Mouse (Mus musculus): ENCODE measurements around the gene Icam4. TPM values are rescaled to one million over a fixed set of nuclear protein-coding genes. Genes with fewer than 3 reads are reported as not detected.

The Icam4 gene
- total and polyA plus RNA-seq, 3 experiments: 193 to 268 (median 260) TPM

DNA sequence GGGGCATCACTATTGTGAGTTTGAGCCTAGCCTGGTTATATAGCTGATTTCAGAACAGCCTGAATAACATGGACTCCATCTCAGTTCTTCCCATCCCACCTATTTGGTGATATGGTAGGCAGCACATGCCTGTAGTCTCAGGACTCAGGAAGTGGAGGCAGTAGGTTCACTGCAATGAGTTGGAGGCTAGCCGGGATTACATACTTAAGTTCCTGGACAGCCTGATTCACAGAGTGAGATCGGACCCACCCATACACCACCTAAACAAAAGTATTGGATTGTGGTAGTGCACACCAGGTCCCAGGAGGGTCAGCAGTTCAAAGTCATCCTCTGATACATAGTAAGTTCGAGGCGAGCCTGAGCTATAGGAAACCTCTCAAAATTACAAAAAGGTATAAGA lies 43.5 kb downstream of the Icam4 start (continued):
- no peak for TF ChIP-seq NELFE (IDR thresholded peaks at IDR 0.05; ENCODE audit: low read depth, low read length)
- peak; percentile 59; the same call in 1 of the 2 replicates for TF ChIP-seq CHD1 (IDR thresholded peaks at IDR 0.05; ENCODE audit: low read depth, low read length)
- no peak for TF ChIP-seq UBTF (IDR thresholded peaks at IDR 0.05; ENCODE audit: borderline replicate concordance, insufficient read depth, low read depth, low read length)
- no peak for TF ChIP-seq E2F4 (IDR thresholded peaks at IDR 0.05; ENCODE audit: borderline replicate concordance, low read depth, low read length)
- 0 out of 2 replicates have a peak, but pooled peaks have one; percentile 8 for TF ChIP-seq ETS1 (IDR thresholded peaks at IDR 0.05; ENCODE audit: low read depth, low read length)
- 0 out of 2 replicates have a peak, but pooled peaks have one; percentile 22 for TF ChIP-seq USF1 (IDR thresholded peaks at IDR 0.05; ENCODE audit: low read depth, low read length)
- no peak for TF ChIP-seq NRF1 (IDR thresholded peaks at IDR 0.05; ENCODE audit: insufficient read depth, low read depth, low read length, poor library complexity, severe bottlenecking)
- no peak for TF ChIP-seq MEF2A (IDR thresholded peaks at IDR 0.05; ENCODE audit: extremely low read depth, insufficient replicate concordance, low read depth, low read length, poor library complexity, severe bottlenecking)
- no peak for TF ChIP-seq RCOR1 (IDR thresholded peaks at IDR 0.05; ENCODE audit: low read depth, low read length)
- no peak for TF ChIP-seq HCFC1 (IDR thresholded peaks at IDR 0.05; ENCODE audit: low read depth, low read length)
- TF ChIP-seq RAD21 (IDR thresholded peaks at IDR 0.05; ENCODE audit: low read depth, low read length): no peak; the same call in 1 of the 2 replicates
- TF ChIP-seq CTCF (IDR thresholded peaks at IDR 0.05 in 2 of 3, conservative IDR thresholded peaks at IDR 0.05 in 1 of 3; ENCODE audit: control insufficient read depth in 1 of 3, insufficient read depth in 1 of 3, low read depth in 2 of 3, low read length in 3 of 3, poor library complexity in 1 of 3, severe bottlenecking in 1 of 3): no peak
- no peak for TF ChIP-seq MAFK (IDR thresholded peaks at IDR 0.05; ENCODE audit: borderline replicate concordance, low read depth, low read length)
- no peak for TF ChIP-seq GABPA (IDR thresholded peaks at IDR 0.05; ENCODE audit: low read depth, low read length)
- no peak for TF ChIP-seq POLR2A (IDR thresholded peaks at IDR 0.05; ENCODE audit: control insufficient read depth in 1 of 2, insufficient read depth in 1 of 2, low read depth in 1 of 2, low read length in 2 of 2, poor library complexity in 1 of 2)
- TF ChIP-seq ZKSCAN1 (IDR thresholded peaks at IDR 0.05; ENCODE audit: low read depth, low read length): no peak

DNA sequence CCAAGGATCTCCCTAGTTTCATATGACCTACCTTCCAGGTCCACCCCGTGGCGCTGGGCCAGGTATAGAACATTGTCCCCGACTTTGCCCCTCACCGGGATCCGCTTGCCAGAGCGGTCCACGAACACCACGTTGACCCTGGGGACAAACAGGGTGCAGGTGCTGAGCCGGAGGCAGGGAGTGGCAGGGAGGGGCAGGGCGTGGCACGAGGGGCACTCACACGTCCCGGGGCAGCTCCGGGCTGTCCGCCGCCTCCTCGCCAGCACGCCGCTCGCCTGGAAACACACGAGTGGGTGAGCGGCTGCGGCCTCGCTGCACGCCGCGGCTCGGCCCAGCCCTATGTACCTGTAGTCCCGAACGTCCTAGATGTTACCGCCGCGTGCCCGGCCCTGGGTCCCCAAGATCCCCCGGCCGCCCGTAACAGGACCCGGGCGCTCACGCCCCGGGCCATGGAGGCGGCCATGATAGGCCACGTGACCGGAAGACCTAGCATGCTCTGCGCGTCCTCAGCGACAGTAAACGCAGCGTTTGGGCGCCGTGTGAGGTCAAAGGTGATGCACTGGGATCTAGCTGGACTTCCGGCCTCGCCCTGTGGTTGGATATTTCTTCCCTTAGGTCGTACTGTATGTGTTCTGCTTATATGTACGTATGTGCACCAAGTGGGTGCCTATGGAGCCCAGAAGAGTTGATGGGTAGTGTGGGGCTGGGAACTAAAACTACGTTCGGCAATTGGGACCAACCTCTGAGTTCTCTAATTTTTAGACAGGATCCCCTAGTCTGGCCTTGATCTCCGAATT lies 44.1 kb downstream of the Icam4 start, which contains the start of the genes Gm49373 and Fdx1l:
TSS of gene Gm49373 (minus strand) at position 53 of the 797 bp plus-strand sequence.
TSS of gene Fdx1l (minus strand) at position 571 of the 797 bp plus-strand sequence.
- peak within 1 kb of the TSS; percentile 54 to 62 for H3K4me3 ChIP-seq (ENCODE audit: control insufficient read depth in 1 of 2, insufficient read depth in 1 of 2, low read depth in 2 of 2, low read length in 2 of 2)
- peaks cover 9 to 17% of the 10 kb centered on the region in 2 experiments; a peak in 3 of 4 replicates for H3K4me1 ChIP-seq (ENCODE audit: control insufficient read depth in 1 of 2, insufficient read depth in 2 of 2, low read length in 2 of 2)
- H3K9me3 ChIP-seq (replicated peaks; ENCODE audit: insufficient read depth, low read length): no peaks in the 10 kb centered on the region
- H3K27me3 ChIP-seq (ENCODE audit: control insufficient read depth in 1 of 2, insufficient read depth in 2 of 2, low read length in 2 of 2): no peaks in the 10 kb centered on the region
- H3K36me3 ChIP-seq (ENCODE audit: control insufficient read depth in 1 of 2, insufficient read depth in 2 of 2, low read length in 2 of 2): peaks cover 19 to 27% of the 10 kb centered on the region in 2 experiments
- H3K79me2 ChIP-seq (ENCODE audit: control insufficient read depth, insufficient read depth, low read length, poor library complexity): peaks cover 35% of the 10 kb centered on the region
- H3K27ac ChIP-seq (ENCODE audit: control insufficient read depth, low read depth, low read length): peak within 1 kb of the TSS; percentile 57
- DNase-seq (ENCODE audit: low read depth, low spot score): peak; percentile 99
- peak within 1 kb of the TSS; percentile 68 for H3K9ac ChIP-seq (ENCODE audit: control insufficient read depth, low read depth, low read length, poor library complexity, severe bottlenecking)
- TF ChIP-seq SMC3 (IDR thresholded peaks at IDR 0.05; ENCODE audit: low read depth, low read length) (no peak; the same call in none of the 2 replicates), E2F4 (IDR thresholded peaks at IDR 0.05; ENCODE audit: borderline replicate concordance, low read depth, low read length) (peak; percentile 94; the same call in 1 of the 2 replicates), CHD2 (IDR thresholded peaks at IDR 0.05; ENCODE audit: low read length) (peak; percentile 91), UBTF (IDR thresholded peaks at IDR 0.05; ENCODE audit: borderline replicate concordance, insufficient read depth, low read depth, low read length) (peak; percentile 97; the same call in 1 of the 2 replicates), BHLHE40 (IDR thresholded peaks at IDR 0.05; ENCODE audit: borderline replicate concordance, low read depth, low read length) (peak; percentile 97), ZC3H11A (IDR thresholded peaks at IDR 0.05; ENCODE audit: low read depth, low read length) (0 out of 2 replicates have a peak, but pooled peaks have one; percentile 6), POLR2AphosphoS5 (IDR thresholded peaks at IDR 0.05; ENCODE audit: borderline replicate concordance, low read depth, low read length) (peak; percentile 97), MXI1 (IDR thresholded peaks at IDR 0.05; ENCODE audit: low read depth, low read length) (peak; percentile 100), MAZ (IDR thresholded peaks at IDR 0.05; ENCODE audit: low read depth, low read length) (peak; percentile 94), POLR2A (IDR thresholded peaks at IDR 0.05; ENCODE audit: control insufficient read depth in 1 of 2, insufficient read depth in 1 of 2, low read depth in 1 of 2, low read length in 2 of 2, poor library complexity in 1 of 2) (peak in 1 of 2 experiments; percentile 99; a peak in 2 of 4 replicates), TBP (IDR thresholded peaks at IDR 0.05; ENCODE audit: low read depth, low read length) (peak; percentile 91), ZKSCAN1 (IDR thresholded peaks at IDR 0.05; ENCODE audit: low read depth, low read length) (peak; percentile 98), JUND (IDR thresholded peaks at IDR 0.05; ENCODE audit: low read depth, low read length) (peak; percentile 86; the same call in 1 of the 2 replicates), KAT2A (conservative IDR thresholded peaks at IDR 0.05; ENCODE audit: low read depth, low read length) (peak; percentile 97), ETS1 (IDR thresholded peaks at IDR 0.05; ENCODE audit: low read depth, low read length) (peak; percentile 88), POLR2AphosphoS2 (IDR thresholded peaks at IDR 0.05; ENCODE audit: low read length) (peak; percentile 100), TAL1 (IDR thresholded peaks at IDR 0.05; ENCODE audit: low read length) (no peak), GATA1 (IDR thresholded peaks at IDR 0.05; ENCODE audit: low read depth, low read length) (peak; percentile 33; the same call in 1 of the 2 replicates), ZMIZ1 (IDR thresholded peaks at IDR 0.05; ENCODE audit: low read depth, low read length) (peak; percentile 98), SIN3A (IDR thresholded peaks at IDR 0.05; ENCODE audit: low read length) (peak; percentile 100), NRF1 (IDR thresholded peaks at IDR 0.05; ENCODE audit: insufficient read depth, low read depth, low read length, poor library complexity, severe bottlenecking) (peak; percentile 66), HCFC1 (IDR thresholded peaks at IDR 0.05; ENCODE audit: low read depth, low read length) (peak; percentile 97)
